Mouse (Mus musculus) forebrain, embryonic 12.5 days (tissue): ENCODE measurements around the gene Enpp1. TPM values are rescaled to one million over a fixed set of nuclear protein-coding genes. Genes with fewer than 3 reads are reported as not detected.

Experiments
- ATAC-seq: fragments of 200-750 bp; cut with Nextera tagmentation; 2 replicates; pipeline ENCODE4 v1.8.0; 2017; ENCODE audit warnings: moderate TSS enrichment; ENCODE audit not compliant: low FRiP score
- H3K27ac ChIP-seq: fragments of 300-500 bp; sonication (generic); 2 replicates; pipeline ENCODE4 v1.5.1; 2016; ENCODE audit warnings: mild to moderate bottlenecking
- H3K27me3 ChIP-seq: fragments of 300-500 bp; sonication (generic); 2 replicates; pipeline ENCODE4 v1.6.1; 2016; ENCODE audit warnings: mild to moderate bottlenecking
- H3K36me3 ChIP-seq: fragments of 300-500 bp; sonication (generic); replicated peaks from 2 replicates; pipeline ENCODE4 v1.6.1; 2016; ENCODE audit warnings: mild to moderate bottlenecking
- H3K4me1 ChIP-seq: fragments of 300-500 bp; sonication (generic); 2 replicates; pipeline ENCODE4 v1.6.1; 2016
- H3K4me2 ChIP-seq: fragments of 300-500 bp; sonication (generic); 2 replicates; pipeline ENCODE4 v1.6.1; 2016; ENCODE audit warnings: mild to moderate bottlenecking, moderate library complexity
- H3K4me3 ChIP-seq: fragments of 300-500 bp; sonication (generic); replicated peaks from 2 replicates; pipeline ENCODE4 v1.5.1; 2016; ENCODE audit warnings: mild to moderate bottlenecking
- H3K9ac ChIP-seq: fragments of 300-500 bp; sonication (generic); 2 replicates; pipeline ENCODE4 v1.6.1; 2016; ENCODE audit warnings: mild to moderate bottlenecking
- H3K9me3 ChIP-seq: fragments of 300-500 bp; sonication (generic); 2 replicates; pipeline ENCODE4 v1.6.1; 2016
- WGBS: fragments of 180-500 bp; shearing (Covaris S2); methylation state at CpG from one replicate; pipeline ENCODE4 v1.1.7; 2016; 5-methylcytosine and 5-hydroxymethylcytosine counted together
- polyA plus RNA-seq: library from polyadenylated mRNA; unstranded; fragments of >200 nt; fragmentation: Nextera tagmentation; extraction: Ambion mirVana; gene quantifications from 2 replicates; pipeline ENCODE4 v1.2.1, GENCODE M21; 2016

The Enpp1 gene
- polyA plus RNA-seq, 1 experiment from 2014 or later: 1.3 TPM

GRCm38 (mm10) chr10:24589238-24589637, 122.7 kb downstream of the Enpp1 start:
- H3K9me3 ChIP-seq: no peaks in the 10 kb centered on the region
- ATAC-seq: no peak
- H3K4me2 ChIP-seq: no peak overlapping the region
- no peak overlapping the region for H3K27ac ChIP-seq
- H3K4me3 ChIP-seq: no peak overlapping the region
- H3K9ac ChIP-seq: no peak overlapping the region
- 93% methylated on average over 9 of the region's 9 CpGs for WGBS
- H3K4me1 ChIP-seq: peaks cover 10% of the 10 kb centered on the region
- no peaks in the 10 kb centered on the region for H3K36me3 ChIP-seq
- no peaks in the 10 kb centered on the region for H3K27me3 ChIP-seq

GRCm38 (mm10) chr10:24588824-24589223, 123.1 kb downstream of the Enpp1 start:
- 88% methylated on average over 4 of the region's 4 CpGs for WGBS

More at GRCm38 (mm10) chr10:24588824-24589223, 123.1 kb downstream of the Enpp1 start:
- Histone ChIP-seq H3K36me3 (no peaks in the 10 kb centered on the region), H3K9me3 (no peaks in the 10 kb centered on the region), H3K27ac (no peak overlapping the region), H3K4me2 (no peak overlapping the region), H3K9ac (no peak overlapping the region), H3K4me1 (peaks cover 7% of the 10 kb centered on the region), H3K4me3 (no peak overlapping the region), H3K27me3 (no peaks in the 10 kb centered on the region)
- ATAC-seq: no peak

Other genes starting within 250 kb of the Enpp1 start
- 5.0 and 7.7 TPM in 2 replicates for gene Ccn2, start 116.7 kb downstream of the Enpp1 start, polyA plus RNA-seq
- gene Enpp3, start 130.7 kb upstream of the Enpp1 start, polyA plus RNA-seq: 3.8 and 3.9 TPM in 2 replicates
- gene Med23, start 157.8 kb upstream of the Enpp1 start, polyA plus RNA-seq: 35.2 and 36.8 TPM in 2 replicates
- gene Arg1, start 215.3 kb upstream of the Enpp1 start, polyA plus RNA-seq: 1.8 and 2.9 TPM in 2 replicates